Mouse (Mus musculus) NIH3T3 (cell line): ENCODE measurements around the gene Kmt5c.

Experiments used
- DNase-seq: peaks from one replicate; pipeline ENCODE4 v3.0.0-alpha.2; 2012; ENCODE audit warnings: low read depth

Gene Kmt5c

GRCm38 (mm10) chr7:4739544-4740275 lies at the start of gene Kmt5c:
TSS of gene Kmt5c (plus strand) at chr7:4740115.
- peak; percentile 99 for DNase-seq

GRCm38 (mm10) chr7:4690387-4690786 lies 49.5 kb upstream of the Kmt5c start, which contains the start of gene Brsk1:
TSS of gene Brsk1 (plus strand) at chr7:4690604.
- peak; percentile 91 for DNase-seq

- DNase-seq, result peak; percentile 26
These were observed 48.8 kb upstream of the Kmt5c start for GRCm38 (mm10) chr7:4690951-4691653.

- no peak for DNase-seq
These were observed 46.9 kb upstream of the Kmt5c start for GRCm38 (mm10) chr7:4693004-4693403.

GRCm38 (mm10) chr7:4702334-4702733 lies 37.6 kb upstream of the Kmt5c start:
- no peak for DNase-seq

GRCm38 (mm10) chr7:4703195-4703594 lies 36.7 kb upstream of the Kmt5c start:
- no peak for DNase-seq

GRCm38 (mm10) chr7:4705098-4705497 lies 34.8 kb upstream of the Kmt5c start:
- peak; percentile 55 for DNase-seq

GRCm38 (mm10) chr7:4712594-4712993 lies 27.3 kb upstream of the Kmt5c start:
- DNase-seq, result no peak

GRCm38 (mm10) chr7:4716955-4717354 lies 23.0 kb upstream of the Kmt5c start:
- no peak for DNase-seq

GRCm38 (mm10) chr7:4719276-4719675 lies 20.6 kb upstream of the Kmt5c start:
- no peak for DNase-seq

GRCm38 (mm10) chr7:4723508-4723907 lies 16.4 kb upstream of the Kmt5c start:
- DNase-seq, result no peak

GRCm38 (mm10) chr7:4724359-4724758 lies 15.6 kb upstream of the Kmt5c start:
- no peak for DNase-seq

GRCm38 (mm10) chr7:4725169-4725568 lies 14.7 kb upstream of the Kmt5c start, which contains the start of gene Tmem150b:
TSS of gene Tmem150b (minus strand) at chr7:4725249.
- no peak for DNase-seq

GRCm38 (mm10) chr7:4731090-4731489 lies 8.8 kb upstream of the Kmt5c start:
- DNase-seq, result no peak

GRCm38 (mm10) chr7:4732968-4733392 lies 6.9 kb upstream of the Kmt5c start:
- DNase-seq, result peak; percentile 31

- DNase-seq, result no peak
These were observed 823 bp upstream of the Kmt5c start for GRCm38 (mm10) chr7:4739041-4739543.

- no peak for DNase-seq
These were observed 403 bp downstream of the Kmt5c start for GRCm38 (mm10) chr7:4740309-4740727.

- DNase-seq, result peak; percentile 69
These were observed 1.2 kb downstream of the Kmt5c start for GRCm38 (mm10) chr7:4741151-4741550.

GRCm38 (mm10) chr7:4741672-4742481 lies 2.0 kb downstream of the Kmt5c start:
- DNase-seq, result no peak

GRCm38 (mm10) chr7:4742482-4742819 lies 2.5 kb downstream of the Kmt5c start:
- no peak for DNase-seq

GRCm38 (mm10) chr7:4743354-4743753 lies 3.4 kb downstream of the Kmt5c start:
- no peak for DNase-seq

- no peak for DNase-seq
These were observed 5.0 kb downstream of the Kmt5c start for GRCm38 (mm10) chr7:4744886-4745285.
